Mouse (Mus musculus) lung, embryonic 14.5 days (tissue): ENCODE results near the gene Rcbtb2. TPM values are rescaled to one million over a fixed set of nuclear protein-coding genes. Genes with fewer than 3 reads are reported as not detected.

Experiments used
- ATAC-seq: fragments of 200-750 bp; cut with Nextera tagmentation; 2 replicates; pipeline ENCODE4 v1.8.0; 2017; ENCODE audit warnings: mild to moderate bottlenecking, moderate TSS enrichment, moderate library complexity; ENCODE audit not compliant: insufficient read depth
- DNase-seq: peaks from one replicate; pipeline ENCODE4 v3.0.0-alpha.2; 2015
- H3K27ac ChIP-seq: fragments of 300-500 bp; sonication (generic); 2 replicates; pipeline ENCODE4 v1.5.1; 2014; ENCODE audit warnings: low read depth, mild to moderate bottlenecking, moderate library complexity
- H3K27me3 ChIP-seq: fragments of 300-500 bp; sonication (generic); 2 replicates; pipeline ENCODE4 v1.6.1; 2014; ENCODE audit warnings: low read length, control low read depth; ENCODE audit not compliant: insufficient read depth
- H3K36me3 ChIP-seq: fragments of 300-500 bp; sonication (generic); 2 replicates; pipeline ENCODE4 v1.6.1; 2014; ENCODE audit warnings: control low read depth; ENCODE audit not compliant: insufficient read depth
- H3K4me1 ChIP-seq: fragments of 300-500 bp; sonication (generic); 2 replicates; pipeline ENCODE4 v1.6.1; 2014; ENCODE audit warnings: antibody characterized with exemption, control low read depth; ENCODE audit not compliant: insufficient read depth
- H3K4me2 ChIP-seq: fragments of 300-500 bp; sonication (generic); 2 replicates; pipeline ENCODE4 v1.6.1; 2014; ENCODE audit warnings: mild to moderate bottlenecking
- H3K4me3 ChIP-seq: fragments of 300-500 bp; sonication (generic); 2 replicates; pipeline ENCODE4 v1.5.1; 2014; ENCODE audit warnings: low read depth, low read length
- H3K9ac ChIP-seq: fragments of 300-500 bp; sonication (generic); 2 replicates; pipeline ENCODE4 v1.6.1; 2014
- H3K9me3 ChIP-seq: fragments of 300-500 bp; sonication (generic); 2 replicates; pipeline ENCODE4 v1.6.1; 2016; ENCODE audit warnings: low read depth, low read length, control low read depth
- CTCF ChIP-seq: IDR thresholded peaks from 2 replicates; pipeline ENCODE4 v1.5.1; 2016; ENCODE audit warnings: antibody characterized with exemption, low read depth
- WGBS: fragments of 180-500 bp; shearing (Covaris S2); extraction: QIAGEN DNeasy Blood & Tissue Kit; methylation state at CpG from one replicate; pipeline ENCODE4 v1.1.7; 2014; 5-methylcytosine and 5-hydroxymethylcytosine counted together
- polyA plus RNA-seq: library from polyadenylated mRNA; unstranded; fragments of >200 nt; fragmentation: Nextera tagmentation; extraction: Ambion mirVana; gene quantifications from 2 replicates; pipeline ENCODE4 v1.2.1, GENCODE M21; 2014

Gene Rcbtb2
- polyA plus RNA-seq, 1 experiment from 2014 or later = 124 TPM

GRCm38 (mm10) chr14:73175814-73176213 is 53.0 kb downstream of the Rcbtb2 start:
- ATAC-seq (no peak), DNase-seq (no peak)
- no peaks in the 10 kb centered on the region for H3K4me1 ChIP-seq
- no peak for TF ChIP-seq CTCF
- no peak overlapping the region for H3K4me2 ChIP-seq
- peaks cover 86% of the 10 kb centered on the region for H3K36me3 ChIP-seq
- no peaks in the 10 kb centered on the region for H3K9me3 ChIP-seq
- 70% methylated on average over 6 of the region's 6 CpGs for WGBS
- H3K9ac ChIP-seq = no peak overlapping the region
- no peaks in the 10 kb centered on the region for H3K27me3 ChIP-seq
- no peak overlapping the region for H3K4me3 ChIP-seq
- no peak overlapping the region for H3K27ac ChIP-seq

GRCm38 (mm10) chr14:73176266-73176665 is 53.4 kb downstream of the Rcbtb2 start:
- Histone ChIP-seq H3K4me2 (no peak overlapping the region), H3K27ac (no peak overlapping the region), H3K9me3 (no peaks in the 10 kb centered on the region), H3K4me3 (no peak overlapping the region), H3K4me1 (no peaks in the 10 kb centered on the region), H3K27me3 (no peaks in the 10 kb centered on the region), H3K36me3 (peaks cover 84% of the 10 kb centered on the region), H3K9ac (no peak overlapping the region)
- ATAC-seq = no peak
- no peak for DNase-seq
- no peak for TF ChIP-seq CTCF
- WGBS = 77% methylated on average over 5 of the region's 5 CpGs

GRCm38 (mm10) chr14:73177961-73178360 is 55.1 kb downstream of the Rcbtb2 start:
- ATAC-seq (no peak), DNase-seq (no peak)
- 80% methylated on average over 11 of the region's 11 CpGs for WGBS
- peaks cover 83% of the 10 kb centered on the region for H3K36me3 ChIP-seq
- TF ChIP-seq CTCF = no peak
- H3K9ac ChIP-seq = no peak overlapping the region
- H3K9me3 ChIP-seq = no peaks in the 10 kb centered on the region
- H3K4me2 ChIP-seq = no peak overlapping the region
- no peaks in the 10 kb centered on the region for H3K4me1 ChIP-seq
- no peak overlapping the region for H3K4me3 ChIP-seq
- H3K27me3 ChIP-seq = no peaks in the 10 kb centered on the region
- H3K27ac ChIP-seq = no peak overlapping the region

- TF ChIP-seq CTCF = no peak
- no peak overlapping the region; the same call in 1 of the 2 replicates for H3K27ac ChIP-seq
- no peaks in the 10 kb centered on the region for H3K4me1 ChIP-seq
- peaks cover 75% of the 10 kb centered on the region for H3K36me3 ChIP-seq
- no peaks in the 10 kb centered on the region for H3K9me3 ChIP-seq
- 68% methylated on average over 4 of the region's 4 CpGs for WGBS
- no peaks in the 10 kb centered on the region for H3K27me3 ChIP-seq
- H3K9ac ChIP-seq = no peak overlapping the region
- ATAC-seq = peak; percentile 58
- H3K4me2 ChIP-seq = no peak overlapping the region
- DNase-seq = peak; percentile 61
- H3K4me3 ChIP-seq = no peak overlapping the region
Observed at GRCm38 (mm10) chr14:73179221-73179681, 56.4 kb downstream of the Rcbtb2 start.

- TF ChIP-seq CTCF = no peak
- ATAC-seq = no peak
- H3K4me1 ChIP-seq = no peaks in the 10 kb centered on the region
- H3K4me3 ChIP-seq = no peak overlapping the region
- H3K4me2 ChIP-seq = no peak overlapping the region
- 63% methylated on average over 3 of the region's 3 CpGs for WGBS
- peaks cover 75% of the 10 kb centered on the region for H3K36me3 ChIP-seq
- no peak for DNase-seq
- H3K27me3 ChIP-seq = no peaks in the 10 kb centered on the region
- H3K9ac ChIP-seq = no peak overlapping the region
- no peak overlapping the region for H3K27ac ChIP-seq
- H3K9me3 ChIP-seq = no peaks in the 10 kb centered on the region
Observed at GRCm38 (mm10) chr14:73180671-73181070, 57.8 kb downstream of the Rcbtb2 start.

GRCm38 (mm10) chr14:73181144-73181543 is 58.3 kb downstream of the Rcbtb2 start:
- Histone ChIP-seq H3K9ac (no peak overlapping the region), H3K9me3 (no peaks in the 10 kb centered on the region), H3K4me1 (no peaks in the 10 kb centered on the region), H3K4me3 (no peak overlapping the region), H3K27ac (no peak overlapping the region), H3K27me3 (no peaks in the 10 kb centered on the region), H3K36me3 (peaks cover 75% of the 10 kb centered on the region), H3K4me2 (no peak overlapping the region)
- no peak for ATAC-seq
- WGBS = 47% methylated on average over 2 of the region's 2 CpGs
- DNase-seq = peak; percentile 58
- no peak for TF ChIP-seq CTCF

GRCm38 (mm10) chr14:73186875-73187274 is 64.0 kb downstream of the Rcbtb2 start:
- DNase-seq (no peak), ATAC-seq (no peak)
- Histone ChIP-seq H3K36me3 (peaks cover 40% of the 10 kb centered on the region), H3K27me3 (no peaks in the 10 kb centered on the region), H3K9me3 (no peaks in the 10 kb centered on the region), H3K4me2 (no peak overlapping the region), H3K27ac (no peak overlapping the region), H3K4me1 (no peaks in the 10 kb centered on the region), H3K9ac (no peak overlapping the region), H3K4me3 (no peak overlapping the region)
- WGBS = 89% methylated on average over 7 of the region's 7 CpGs
- TF ChIP-seq CTCF = no peak

- Histone ChIP-seq H3K4me3 (no peak overlapping the region), H3K9me3 (no peaks in the 10 kb centered on the region), H3K36me3 (0 out of 2 replicates have a peak, but pooled peaks cover 2% of the 10 kb centered on the region), H3K27ac (no peak overlapping the region), H3K4me1 (no peaks in the 10 kb centered on the region), H3K4me2 (no peak overlapping the region), H3K9ac (no peak overlapping the region), H3K27me3 (no peaks in the 10 kb centered on the region)
- DNase-seq (no peak), ATAC-seq (no peak)
- WGBS = 63% methylated on average over 5 of the region's 5 CpGs
- TF ChIP-seq CTCF = no peak
Observed at GRCm38 (mm10) chr14:73199058-73199457, 76.2 kb downstream of the Rcbtb2 start.
